Mouse (Mus musculus) right cerebral cortex, postnatal 36 days (tissue): ENCODE measurements around the gene Tbata.

Source experiments
- DNase-seq, 2 experiments: peaks; one replicate each; pipeline ENCODE4 v3.0.0; 2022; ENCODE audit warnings: low spot score in 2 of 2, mixed read lengths in 1 of 2

The Tbata gene

DNA sequence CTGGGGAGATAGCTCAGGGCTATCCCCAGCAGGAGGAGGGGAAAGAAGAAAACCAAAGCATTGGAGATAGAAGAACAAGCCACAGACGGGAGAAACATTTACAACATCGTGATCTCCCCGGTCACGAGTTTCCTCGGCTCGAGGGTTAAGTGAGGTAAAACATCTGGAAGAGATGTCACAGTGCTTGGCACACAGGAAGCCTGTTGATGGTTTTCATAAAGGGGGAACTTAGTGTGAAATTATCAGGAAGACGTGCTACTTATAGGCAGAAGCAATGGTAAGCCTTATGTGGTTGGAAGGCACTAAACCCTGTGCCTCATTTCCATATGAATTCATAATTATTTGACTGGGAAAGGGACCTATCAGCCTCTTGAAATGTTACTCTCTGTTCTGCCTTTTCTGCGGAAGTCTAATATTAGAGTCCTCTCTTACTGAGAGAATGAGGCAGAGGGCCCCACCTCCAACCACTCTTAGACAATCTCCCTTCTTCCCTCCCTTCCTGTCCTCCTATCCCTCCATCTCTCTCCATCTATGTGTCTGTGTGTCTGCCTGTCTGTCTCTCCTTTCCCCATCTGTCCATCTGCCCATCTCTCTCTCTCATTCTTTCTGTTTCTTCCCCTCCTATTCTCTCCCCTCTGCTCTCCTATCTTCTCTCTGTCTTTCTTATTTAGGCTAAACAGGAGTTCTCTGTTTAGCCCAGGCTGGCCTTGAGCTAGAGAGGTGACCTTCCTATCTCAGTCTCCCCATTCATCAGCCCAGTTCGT, 4.2 kb upstream of the Tbata start:
- no peak for DNase-seq

DNA sequence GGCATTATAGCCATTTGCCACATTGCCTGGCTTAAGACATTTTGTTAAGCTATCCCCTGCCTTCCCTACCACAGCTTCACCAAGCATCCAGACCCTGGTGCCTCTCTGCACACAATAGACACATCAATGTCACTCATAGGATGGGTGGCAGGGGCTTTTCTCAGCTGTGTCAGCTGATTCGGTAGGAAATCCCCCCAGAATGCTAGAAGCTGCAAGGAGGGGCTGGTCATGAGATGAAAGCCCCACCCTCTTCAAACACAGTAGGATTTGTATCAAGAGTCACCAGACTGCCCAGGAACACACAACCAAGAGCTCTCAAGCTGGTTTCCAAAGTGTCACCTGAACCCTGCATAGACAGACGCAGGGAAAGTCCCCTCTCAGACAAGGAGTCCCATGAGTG, 3.4 kb upstream of the Tbata start:
- no peak for DNase-seq

DNA sequence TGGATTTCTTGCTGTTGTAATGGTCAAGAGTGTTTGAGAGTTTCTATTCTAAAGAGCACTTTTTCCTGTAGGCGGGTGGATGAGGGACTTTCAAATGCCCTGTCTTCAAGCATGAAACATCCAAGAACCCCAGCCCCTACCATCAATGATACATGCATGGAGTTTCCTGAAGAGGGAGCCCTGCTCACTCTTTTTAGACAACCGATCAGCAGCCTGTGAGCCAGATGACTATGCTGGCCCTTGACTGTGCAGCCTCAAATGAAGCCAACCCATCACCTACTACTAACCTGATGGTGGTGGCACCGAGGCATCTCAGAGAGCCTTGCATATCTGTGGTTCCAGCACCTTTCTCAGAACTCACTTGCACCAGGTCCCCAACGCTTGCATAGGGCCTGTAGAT, 742 bp downstream of the Tbata start:
- DNase-seq, result no peak

DNA sequence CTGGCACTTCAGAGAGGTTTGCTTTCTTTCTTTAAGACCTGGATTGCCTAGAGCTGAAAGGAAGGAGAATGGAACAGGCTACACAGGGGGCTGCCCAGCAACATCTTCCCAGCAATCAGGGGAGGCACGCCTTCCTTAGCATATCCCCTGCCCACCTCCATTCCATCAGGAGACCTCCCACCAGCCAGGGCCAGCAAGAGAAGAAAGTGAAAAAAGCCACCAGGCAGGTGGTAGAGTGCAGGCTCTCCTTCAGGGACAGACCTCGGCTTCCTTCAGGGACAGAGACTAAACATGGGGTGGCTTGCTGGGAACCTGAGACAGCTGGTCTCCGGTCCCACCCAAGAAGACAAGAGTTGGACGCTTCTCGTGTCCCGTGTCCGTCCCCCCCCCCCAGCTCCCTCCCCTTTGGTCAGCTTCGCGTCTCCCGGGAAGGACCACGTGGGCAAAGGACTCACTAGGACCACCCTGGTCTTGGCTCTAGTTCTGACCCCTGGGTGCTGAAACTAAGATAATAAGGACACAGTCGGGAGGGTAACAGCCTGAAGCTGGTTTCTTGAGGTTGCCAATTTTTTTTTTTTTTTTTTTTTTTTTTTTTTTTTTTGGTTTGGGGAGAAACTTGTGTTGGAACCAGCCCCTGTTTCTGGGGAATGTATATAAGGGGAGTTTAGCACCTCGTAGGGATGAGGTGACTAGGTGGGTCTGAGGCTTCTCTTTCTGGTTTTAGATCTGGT, 3.1 kb downstream of the Tbata start:
- no peak for DNase-seq

DNA sequence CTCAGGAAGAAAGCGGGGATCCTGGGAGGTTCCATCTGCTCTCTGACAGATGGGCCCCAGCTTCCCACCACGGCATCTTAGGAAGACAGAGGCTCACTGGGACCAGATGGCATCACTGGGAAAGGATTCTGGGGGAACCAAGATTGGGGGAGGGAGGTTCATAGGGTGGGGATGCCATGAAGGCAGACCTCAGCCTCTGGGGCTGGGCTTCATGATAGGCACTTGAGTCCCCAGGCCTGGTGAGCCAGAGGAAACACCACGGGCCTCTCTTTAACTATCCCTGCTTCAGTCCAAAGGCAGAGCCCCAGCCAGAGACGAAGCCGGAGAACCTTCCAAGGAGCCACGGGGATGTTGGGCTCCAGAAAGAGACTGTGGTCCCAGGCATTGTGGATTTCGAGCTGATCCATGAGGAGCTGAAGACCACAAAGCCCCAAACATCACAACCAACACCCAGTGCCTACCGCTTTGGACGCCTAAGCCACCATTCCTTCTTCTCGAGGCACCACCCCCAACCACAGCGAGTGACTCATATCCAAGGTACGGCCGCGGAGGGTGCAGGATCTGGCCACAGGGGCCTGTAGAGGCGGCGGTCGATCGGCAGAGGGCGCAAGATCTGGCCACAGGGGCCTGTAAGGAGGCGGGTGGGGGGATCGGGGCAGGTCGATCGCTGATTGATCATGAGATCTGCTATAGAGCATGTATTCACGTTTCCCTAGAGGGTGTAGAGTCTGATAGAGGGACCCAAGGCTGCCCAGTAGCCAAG, 3.9 kb downstream of the Tbata start:
- DNase-seq, result peak in 1 of 2 experiments; percentile 8

DNA sequence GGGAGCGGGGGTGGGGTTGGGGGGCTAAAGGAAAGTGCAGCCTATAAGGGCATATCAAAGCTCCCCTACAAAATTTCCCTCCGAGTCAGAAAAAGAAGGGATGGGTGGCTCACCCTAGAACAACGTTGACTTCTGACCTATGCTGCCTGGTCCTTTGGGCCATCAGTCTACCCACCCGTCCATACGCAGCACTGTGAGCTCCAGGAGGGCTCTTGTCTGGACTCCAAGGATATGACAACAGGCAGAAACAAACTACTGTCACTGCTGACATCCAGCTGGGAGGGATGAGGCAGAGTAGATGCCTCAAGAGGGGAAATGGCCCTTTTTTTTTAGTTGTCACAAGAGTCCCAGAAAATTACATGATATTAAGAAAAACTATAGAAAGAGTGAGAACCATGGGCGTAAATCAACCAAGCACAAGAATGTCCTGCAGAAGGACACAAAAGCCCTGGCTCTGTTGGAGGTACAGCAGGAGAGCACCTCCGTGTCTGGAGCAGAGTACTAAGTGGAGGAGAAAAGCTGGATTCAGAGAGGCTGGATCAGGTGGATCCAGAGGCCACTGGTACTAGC, 4.6 kb downstream of the Tbata start:
- no peak for DNase-seq

DNA sequence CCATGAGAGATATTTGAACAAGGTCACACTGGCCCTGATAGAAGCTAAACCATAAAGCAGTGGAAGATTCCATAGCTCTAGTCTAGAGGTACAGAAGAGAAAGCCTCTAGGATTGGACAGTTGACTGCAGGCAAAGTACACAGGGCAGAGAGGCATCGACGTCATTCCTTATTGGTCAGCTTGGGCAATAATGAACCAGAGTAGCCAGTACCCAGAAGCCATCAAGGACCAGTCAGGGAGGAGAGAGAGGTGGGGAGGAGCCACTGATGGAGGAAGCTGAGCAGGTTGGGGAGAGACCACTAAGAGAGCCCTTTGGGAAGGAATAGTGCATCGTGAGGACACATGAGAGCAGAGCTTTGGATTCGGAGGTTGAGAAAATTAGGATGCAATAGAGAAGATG, 6.0 kb downstream of the Tbata start:
- DNase-seq, result no peak

DNA sequence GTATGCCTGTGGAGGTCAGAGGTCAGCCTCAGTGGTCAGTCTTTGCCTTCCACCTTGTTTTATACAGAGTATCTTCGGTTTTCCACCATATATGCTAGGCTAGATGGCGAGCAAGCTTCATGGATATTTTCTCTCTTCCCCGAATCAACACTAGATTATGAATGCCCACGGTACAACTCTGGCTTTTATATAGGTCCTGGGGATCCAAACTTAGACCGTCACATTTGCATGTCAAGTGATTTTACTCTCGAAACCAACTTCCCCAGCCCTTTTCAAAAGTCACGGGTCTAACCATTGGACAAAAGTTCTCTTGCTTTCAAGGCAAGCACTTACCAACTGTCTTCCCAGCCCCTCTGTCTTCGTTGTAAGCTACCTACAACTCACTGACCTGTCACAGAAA, 6.9 kb downstream of the Tbata start:
- DNase-seq, result no peak

DNA sequence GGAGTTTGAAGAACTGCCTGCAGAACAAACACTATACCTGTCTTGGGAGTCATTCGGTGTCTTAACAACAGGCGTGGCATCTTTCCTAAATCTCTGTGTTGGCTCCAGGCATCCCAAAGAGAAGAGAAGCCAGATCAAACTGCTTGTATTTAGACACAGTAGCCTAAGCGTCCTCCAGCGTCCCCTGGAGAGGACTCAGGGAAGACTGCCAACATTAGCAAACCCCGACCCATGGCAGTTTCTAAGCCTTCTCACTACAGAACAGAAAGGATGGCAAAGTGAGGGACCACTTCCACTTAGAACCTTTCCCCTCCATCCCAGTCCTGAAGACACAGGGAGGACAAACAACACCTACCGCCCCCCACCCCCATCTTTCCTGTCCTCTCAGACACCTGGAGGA, 8.2 kb downstream of the Tbata start:
- no peak for DNase-seq

DNA sequence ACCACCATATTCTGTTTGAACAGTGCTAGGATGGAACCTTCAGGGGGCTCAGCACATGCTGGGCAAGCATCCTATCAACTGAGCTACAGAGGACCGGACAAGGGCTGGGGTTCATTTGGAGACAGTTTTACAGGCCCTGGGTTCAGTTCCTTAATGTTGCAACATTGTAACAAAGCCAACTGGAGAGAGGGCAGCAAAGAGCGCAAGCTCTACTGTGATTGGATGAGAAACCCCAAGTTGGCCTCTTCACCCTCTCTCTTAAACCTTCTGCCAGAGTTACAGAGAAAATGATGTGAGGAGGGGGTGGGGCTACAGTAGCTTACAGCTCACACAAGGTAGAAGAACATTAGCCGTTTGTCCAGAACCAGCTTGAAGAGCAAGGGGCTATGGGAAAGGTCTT, 15.2 kb downstream of the Tbata start:
- no peak for DNase-seq

DNA sequence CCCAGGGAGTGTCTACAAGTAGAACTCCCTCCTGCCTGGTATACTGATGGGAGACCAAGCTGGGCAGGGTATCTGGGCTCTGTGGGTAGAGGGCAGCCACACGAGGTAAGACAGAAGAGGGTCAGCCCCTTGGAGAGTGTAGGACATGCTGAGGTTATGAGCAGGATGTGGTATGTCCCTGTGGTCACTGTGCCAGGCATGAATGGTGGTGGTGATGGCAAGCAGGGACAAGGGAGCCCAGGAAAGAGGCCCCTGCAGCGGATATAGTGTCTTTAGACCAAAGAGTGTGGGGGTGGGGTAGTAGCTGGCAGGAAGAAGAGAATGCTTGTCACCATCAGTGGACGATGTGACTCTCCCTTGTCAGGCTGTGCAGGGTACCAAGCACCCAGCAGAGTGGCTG, 16.3 kb downstream of the Tbata start:
- no peak for DNase-seq

DNA sequence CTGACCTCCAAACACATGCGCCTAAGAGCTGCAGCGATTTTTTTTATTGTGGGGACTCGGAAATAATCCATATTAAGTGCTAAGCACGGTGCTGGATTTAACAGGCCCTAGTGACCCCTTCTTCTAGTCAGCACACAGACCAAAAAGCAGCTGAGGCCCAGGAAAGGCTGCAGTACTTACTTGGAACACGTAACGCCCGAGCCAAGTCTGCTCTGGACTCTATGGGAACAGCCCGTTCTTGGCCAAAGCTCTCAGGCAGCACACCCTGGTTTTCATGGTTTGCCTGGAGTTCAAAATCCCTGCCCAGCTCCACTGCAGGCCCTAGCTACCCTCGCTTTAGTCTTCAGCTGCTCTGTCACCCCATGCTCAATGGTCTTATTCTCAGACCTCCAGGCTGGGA, 22.9 kb downstream of the Tbata start:
- DNase-seq, result no peak

DNA sequence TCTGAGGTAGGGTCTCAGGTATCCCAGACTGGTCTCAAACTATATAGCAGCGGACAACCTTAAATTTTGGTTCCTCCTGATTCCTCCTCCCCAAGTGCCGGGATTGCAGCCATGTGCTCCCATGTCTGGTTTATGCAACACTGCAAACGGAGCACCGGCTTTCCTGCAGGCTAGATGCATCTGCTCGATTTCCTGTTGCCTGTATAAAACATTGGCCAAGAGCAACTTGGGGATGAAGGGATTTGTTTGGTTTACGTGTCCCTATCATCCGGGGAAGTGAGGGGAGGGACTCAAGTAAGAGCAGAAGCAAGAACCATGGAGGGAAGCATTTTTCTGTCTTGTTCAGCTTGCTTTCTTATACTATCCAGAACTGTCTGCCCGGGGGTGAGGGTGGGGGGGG, 23.5 kb downstream of the Tbata start:
- DNase-seq, result no peak

DNA sequence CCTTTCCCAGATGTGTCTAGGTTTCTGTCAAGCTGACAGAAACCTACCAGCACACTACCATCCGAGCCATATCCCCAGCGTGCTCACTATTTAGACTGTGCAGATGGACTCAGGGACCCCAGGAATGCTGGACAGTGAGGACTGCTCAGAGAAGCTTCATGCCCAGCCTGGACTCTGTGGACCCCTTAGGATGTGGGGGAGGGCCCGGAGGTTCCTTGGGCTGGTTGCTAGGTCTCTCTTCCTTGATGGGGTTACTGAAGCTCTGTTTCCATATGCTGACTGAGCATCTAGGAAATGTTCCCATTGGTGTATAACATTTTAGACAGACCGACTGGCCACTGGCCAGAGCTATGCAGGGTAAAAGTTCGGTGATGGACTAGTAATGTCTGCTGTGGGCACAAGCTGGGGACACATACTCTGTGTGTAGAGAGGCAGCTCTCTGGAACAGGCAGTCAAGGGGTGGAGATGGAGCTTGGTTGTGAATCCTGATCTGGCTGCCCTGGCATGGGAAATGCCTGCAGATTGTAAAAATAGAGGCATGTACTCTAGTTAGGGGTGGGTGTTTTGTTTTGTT, 24.1 kb downstream of the Tbata start:
- no peak for DNase-seq

DNA sequence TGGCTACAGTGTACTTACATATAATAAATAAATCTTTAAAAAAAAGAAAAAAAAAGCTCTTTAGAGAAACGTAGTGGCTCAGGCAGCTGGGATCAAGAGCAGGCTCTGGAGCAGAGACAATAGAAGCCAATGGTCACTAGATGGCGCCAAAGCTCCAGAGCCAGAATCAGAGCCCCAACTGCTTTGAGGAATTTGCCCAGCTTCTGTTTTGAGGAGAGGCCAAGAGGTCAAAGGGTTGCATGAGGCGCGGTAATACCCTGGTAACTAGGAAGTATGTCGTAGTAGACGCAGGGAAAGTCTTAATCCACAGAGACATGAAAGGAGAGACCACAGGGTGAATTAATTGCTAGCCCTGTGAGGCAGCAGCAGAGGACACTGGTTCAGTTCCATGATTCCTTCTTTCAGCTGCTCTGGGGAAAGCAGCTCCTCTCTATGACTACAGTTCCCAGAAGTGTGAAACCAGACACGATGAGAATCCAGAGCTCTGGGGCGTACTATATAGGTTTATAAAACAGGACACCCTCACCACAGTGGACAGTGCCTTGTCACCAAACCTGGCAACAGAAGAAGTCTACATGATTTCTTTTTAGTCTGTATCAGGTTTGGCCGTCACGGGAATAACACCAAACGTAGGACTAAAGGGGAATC, 27.9 kb downstream of the Tbata start:
- peak; percentile 21 to 34 for DNase-seq

DNA sequence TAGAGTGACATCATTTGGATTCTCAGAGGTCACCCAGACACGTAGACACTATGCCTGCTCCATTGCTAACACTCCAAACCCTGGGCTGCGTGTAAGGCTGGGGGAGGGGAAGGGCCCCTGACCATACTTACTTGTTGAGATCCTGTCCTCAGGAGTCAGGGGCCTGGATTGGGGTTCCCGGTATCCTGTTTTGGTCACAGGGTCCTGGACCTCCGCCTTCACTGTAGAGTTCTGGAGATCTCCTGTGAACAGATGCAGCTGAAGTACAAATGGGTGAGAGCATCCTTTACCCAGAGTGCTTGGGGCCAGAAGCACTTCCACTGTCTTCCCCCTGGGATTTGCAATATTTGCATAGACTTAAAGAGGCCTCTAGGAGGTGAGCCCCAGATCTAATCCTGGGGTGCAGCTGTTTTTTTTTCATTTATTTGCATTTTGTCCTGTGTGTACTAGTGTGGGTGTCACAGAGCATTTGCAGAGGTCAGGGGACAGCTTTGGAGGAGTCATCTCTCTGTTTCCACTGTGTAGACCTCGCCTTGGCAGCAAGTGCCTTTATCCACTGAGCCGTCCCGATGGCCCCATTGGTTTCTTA, 28.6 kb downstream of the Tbata start:
- no peak for DNase-seq

DNA sequence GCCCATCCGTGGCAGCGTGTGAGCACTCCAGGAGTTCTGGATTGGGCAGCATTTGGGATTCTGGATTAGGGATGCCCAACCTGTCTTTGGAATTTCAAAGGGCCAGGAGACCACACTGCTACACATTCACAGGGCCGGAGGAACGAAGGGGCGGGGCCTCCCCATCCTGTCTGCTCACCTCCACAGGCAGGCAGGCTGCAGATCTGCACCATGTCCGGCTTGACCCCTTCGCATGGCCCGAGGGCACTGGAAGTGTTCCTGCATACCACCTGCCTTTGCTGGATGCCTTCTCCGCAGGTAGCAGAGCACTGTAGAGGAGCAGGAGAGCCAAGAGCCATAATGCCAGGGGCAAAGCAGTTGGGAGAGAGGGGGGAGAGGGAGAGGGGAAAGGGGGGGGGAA, 29.2 kb downstream of the Tbata start:
- DNase-seq, result no peak

DNA sequence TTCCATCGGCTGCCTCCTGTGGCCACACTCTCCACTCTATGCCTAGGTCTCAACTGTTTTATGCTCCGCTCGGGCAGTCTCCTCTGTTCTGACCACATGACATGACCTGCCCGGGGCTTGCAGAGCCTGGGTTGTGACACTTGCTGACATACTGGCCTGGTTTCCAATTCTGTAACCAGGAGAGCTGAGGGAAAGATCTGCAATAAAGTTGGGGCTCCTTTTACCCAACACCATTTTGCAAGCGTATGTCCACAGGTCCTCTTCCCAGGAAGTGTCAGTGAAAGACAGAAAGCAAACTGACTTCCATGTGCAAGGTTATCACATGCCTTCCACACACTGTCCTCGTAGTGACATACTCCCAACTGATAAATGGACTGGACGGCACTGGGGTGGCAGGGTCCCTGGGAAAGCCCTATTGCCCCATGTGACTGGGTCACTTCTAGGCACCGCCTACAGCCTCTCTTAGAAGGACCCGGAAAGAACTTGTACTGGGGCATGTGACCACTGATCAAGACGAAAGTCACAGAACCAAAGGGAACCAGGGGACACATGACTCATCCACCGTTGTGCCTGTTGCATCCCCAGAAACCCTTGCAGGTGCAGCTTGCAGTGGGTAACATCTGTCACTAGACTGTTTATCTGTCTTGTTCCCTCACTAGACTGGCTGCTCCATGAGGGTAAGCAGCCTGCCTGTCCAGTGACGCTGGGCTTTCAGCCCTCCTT, 30.0 kb downstream of the Tbata start:
- no peak for DNase-seq

DNA sequence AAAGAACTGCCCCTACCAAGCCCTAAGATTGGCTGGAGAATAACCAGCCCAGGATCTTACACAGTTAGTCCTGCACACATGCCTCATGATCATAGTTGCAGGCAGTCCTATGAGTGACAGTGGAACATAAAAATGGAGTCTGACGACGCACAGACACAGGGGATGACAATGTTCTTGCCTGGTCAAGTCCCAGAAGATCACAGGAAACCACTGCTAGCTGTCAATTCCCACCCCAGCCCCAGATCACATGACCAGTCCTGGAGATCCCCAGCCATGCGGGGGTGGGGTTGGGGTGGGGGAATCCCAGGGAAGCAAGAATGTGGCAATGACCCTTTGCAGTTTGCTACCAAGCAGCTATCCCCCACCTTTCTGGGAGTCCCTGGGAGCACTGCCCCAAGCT, 32.2 kb downstream of the Tbata start:
- DNase-seq, result no peak

DNA sequence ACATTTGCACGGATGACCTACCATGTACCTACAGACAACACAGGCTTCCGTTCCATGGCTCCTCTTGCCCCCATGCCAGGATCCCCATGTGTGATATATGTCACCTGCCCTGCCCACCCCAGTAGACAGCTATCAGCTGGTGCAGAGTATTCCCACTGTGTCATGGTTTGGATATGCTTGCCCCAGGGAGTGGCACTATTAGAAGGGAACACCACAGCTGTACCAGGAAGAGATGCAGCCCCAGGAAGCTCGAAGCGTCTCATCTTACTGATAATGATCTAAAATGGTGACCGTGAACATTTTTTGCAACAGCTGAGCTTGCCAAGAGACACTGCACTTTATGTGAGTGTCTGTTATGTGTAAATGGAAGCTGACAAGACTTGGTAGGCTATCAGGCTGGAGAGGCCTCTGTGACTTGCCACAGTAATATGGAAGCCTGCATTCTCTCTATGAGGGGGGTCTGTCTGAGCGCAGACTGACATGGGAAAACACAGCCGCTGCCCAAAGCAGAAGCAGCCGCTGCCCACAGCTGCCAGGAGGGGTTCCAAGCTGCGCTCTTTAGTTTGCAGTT, 36.4 kb downstream of the Tbata start:
- no peak for DNase-seq
